Mouse (Mus musculus): ENCODE results near the gene Arhgap15.

- no peak for TF ChIP-seq CTCF (IDR thresholded peaks at IDR 0.05; ENCODE audit: borderline replicate concordance, extremely low read depth, insufficient read depth, insufficient read length)
- TF ChIP-seq POLR2A (IDR thresholded peaks at IDR 0.05; ENCODE audit: borderline replicate concordance, extremely low read depth, insufficient read depth, insufficient read length, poor library complexity, severe bottlenecking) = no peak
Observed at GRCm38 (mm10) chr2:43793105-43793504, 44.5 kb downstream of the Arhgap15 start.
